Mouse (Mus musculus): Measurements from ENCODE around the gene Agbl5.

DNA sequence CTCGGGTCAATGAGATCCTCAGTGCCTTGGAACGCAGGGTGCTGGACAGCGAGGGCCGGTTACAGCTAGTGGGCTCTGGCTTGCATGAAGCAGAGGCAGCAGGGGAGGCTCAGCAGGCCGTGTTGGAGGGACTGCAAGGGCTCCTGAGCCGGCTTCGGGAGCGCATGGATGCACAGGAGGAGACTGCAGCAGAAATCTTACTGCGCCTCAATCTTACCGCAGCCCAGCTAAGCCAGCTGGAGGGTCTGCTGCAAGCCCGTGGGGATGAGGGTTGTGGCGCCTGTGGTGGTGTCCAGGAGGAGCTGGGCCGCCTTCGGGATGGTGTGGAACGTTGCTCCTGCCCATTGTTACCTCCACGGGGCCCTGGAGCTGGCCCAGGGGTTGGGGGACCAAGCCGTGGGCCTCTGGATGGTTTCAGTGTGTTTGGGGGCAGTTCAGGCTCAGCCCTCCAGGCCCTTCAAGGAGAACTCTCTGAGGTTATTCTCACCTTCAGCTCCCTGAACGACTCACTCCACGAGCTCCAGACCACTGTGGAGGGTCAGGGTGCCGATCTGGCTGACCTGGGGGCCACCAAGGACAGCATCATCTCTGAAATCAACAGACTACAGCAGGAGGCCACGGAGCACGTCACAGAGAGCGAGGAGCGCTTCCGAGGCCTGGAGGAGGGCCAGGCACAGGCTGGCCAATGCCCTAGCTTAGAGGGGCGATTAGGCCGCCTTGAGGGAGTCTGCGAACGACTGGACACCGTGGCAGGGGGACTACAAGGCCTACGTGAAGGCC, 29.6 kb downstream of the Agbl5 start:
- no peak for TF ChIP-seq CTCF (IDR thresholded peaks at IDR 0.05; ENCODE audit: low read depth, low read length)
- no peak for TF ChIP-seq POLR2A (IDR thresholded peaks at IDR 0.05; ENCODE audit: borderline replicate concordance, low read depth, low read length)
